Mouse (Mus musculus): Measurements from ENCODE around the gene Eefsec.

DNA sequence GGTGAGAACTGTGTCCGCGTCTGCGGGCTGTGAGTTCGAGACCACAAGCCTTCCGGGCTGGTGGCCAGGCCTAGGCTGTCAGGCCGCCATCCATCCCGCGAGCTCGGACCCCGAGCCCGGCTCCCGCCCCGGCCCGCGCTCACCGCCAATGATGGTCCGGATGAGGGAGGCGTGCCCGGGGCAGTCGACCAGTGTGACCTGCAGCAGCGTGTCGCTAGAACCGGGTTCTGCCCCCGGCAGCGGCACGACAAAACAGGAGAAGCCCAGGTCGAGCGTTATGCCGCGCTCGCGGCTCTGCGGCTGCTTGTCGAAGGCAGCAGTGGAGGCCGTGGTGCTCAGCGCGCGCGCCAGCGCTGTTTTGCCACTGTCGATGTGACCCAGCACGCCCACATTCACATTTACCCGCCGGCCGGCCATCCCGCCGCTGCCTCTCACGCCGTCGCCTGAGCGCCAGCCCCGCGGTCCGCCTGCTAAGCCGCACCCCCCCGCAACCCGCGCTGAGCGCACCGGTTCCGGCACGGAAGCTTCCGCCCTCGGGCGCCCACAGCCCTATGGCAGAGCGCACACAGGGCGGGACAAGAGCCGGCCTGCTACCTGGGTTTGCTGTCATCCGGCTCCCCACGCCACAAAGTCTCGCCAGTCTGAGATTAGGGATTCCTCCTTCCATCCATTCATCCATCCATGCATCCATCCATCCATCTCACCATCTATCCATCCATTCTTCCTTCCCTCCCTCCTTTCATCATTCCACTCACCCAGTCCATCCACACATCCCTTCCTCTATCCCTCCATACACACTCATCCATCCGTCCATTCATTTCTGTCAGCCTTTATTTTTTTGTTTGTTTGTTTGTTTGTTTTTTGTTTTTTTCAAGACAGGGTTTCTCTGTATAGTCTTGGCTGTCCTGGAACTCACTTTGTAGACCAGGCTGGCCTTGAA is at the start of gene Eefsec:
- TF ChIP-seq GATA1 (IDR thresholded peaks at IDR 0.05; ENCODE audit: low read length) (no peak), TAL1 (IDR thresholded peaks at IDR 0.05; ENCODE audit: low read length) (no peak)

Measured in erythroblast, embryonic 14.5 days (primary cell).